8 mouse cellular contexts compared by ENCODE assay signal in genomic region chr4:143298431-143299315, GRCm38 (mm10). TPM values are rescaled to one million over a fixed set of nuclear protein-coding genes. Genes with fewer than 3 reads are reported as not detected.
DNase-seq lines count a peak whose midpoint lies in the region; ATAC-seq and TF ChIP-seq lines count a peak whose summit lies in the region.

No protein-coding gene starts in this region.

- no peak for TF ChIP-seq CTCF in lung, adult 2 months (IDR thresholded peaks at IDR 0.05; ENCODE audit: insufficient read depth, low read length)

- peak overlapping the region; percentile 35 for H3K9ac ChIP-seq in embryonic facial prominence, embryonic 15.5 days
- H3K9ac ChIP-seq in hindbrain, embryonic 14.5 days: peak overlapping the region; percentile 54

- peak overlapping the region; percentile 68 for H3K4me2 ChIP-seq in embryonic facial prominence, embryonic 15.5 days (replicated peaks)
- H3K4me2 ChIP-seq in hindbrain, embryonic 14.5 days (replicated peaks): peak overlapping the region; percentile 58

- 0 out of 2 replicates have a peak, but pooled peaks cover 2% of the 10 kb centered on the region for H3K4me1 ChIP-seq in lung, adult 2 months (ENCODE audit: control insufficient read depth, insufficient read depth, low read length)
- H3K4me1 ChIP-seq in embryonic facial prominence, embryonic 15.5 days: peaks cover 44% of the 10 kb centered on the region
- H3K4me1 ChIP-seq in hindbrain, embryonic 14.5 days (replicated peaks; ENCODE audit: control insufficient read depth, insufficient read depth, low read length): peaks cover 16% of the 10 kb centered on the region; the same call in 1 of the 2 replicates

- H3K36me3 ChIP-seq in embryonic facial prominence, embryonic 15.5 days: no peaks in the 10 kb centered on the region
- no peaks in the 10 kb centered on the region for H3K36me3 ChIP-seq in hindbrain, embryonic 14.5 days (replicated peaks; ENCODE audit: control insufficient read depth, insufficient read depth)

- no peaks in the 10 kb centered on the region for H3K27me3 ChIP-seq in embryonic facial prominence, embryonic 15.5 days
- peaks cover 11% of the 10 kb centered on the region; the same call in 1 of the 2 replicates for H3K27me3 ChIP-seq in hindbrain, embryonic 14.5 days (ENCODE audit: control insufficient read depth, insufficient read depth, low read length)

- TF ChIP-seq POLR2A in lung, adult 2 months (IDR thresholded peaks at IDR 0.05; ENCODE audit: borderline replicate concordance, extremely low read depth, low read depth, low read length): no peak

- no peak for DNase-seq in lung, adult 2 months
- no peak for DNase-seq in lung, postnatal 4 days
- no peak for DNase-seq in hindbrain, embryonic 14.5 days (ENCODE audit: low spot score)
- DNase-seq in mesoderm, embryonic 11.5 days (ENCODE audit: low read depth, low spot score): peak; percentile 57
- DNase-seq in natural killer cell, adult 2 months (ENCODE audit: low spot score in 2 of 2): no peak
- no peak for DNase-seq in T-cell, adult 2 months (ENCODE audit: low spot score)
- DNase-seq in layer of hippocampus, adult 9-11 months: no peak

- WGBS in lung, adult 2 months: 16% methylated on average over 24 of the region's 24 CpGs
- WGBS in embryonic facial prominence, embryonic 15.5 days: 7% methylated on average over 24 of the region's 24 CpGs
- WGBS in hindbrain, embryonic 14.5 days: 3% methylated on average over 24 of the region's 24 CpGs

- ATAC-seq in embryonic facial prominence, embryonic 15.5 days (ENCODE audit: insufficient number of reproducible peaks, low FRiP score, low TSS enrichment, low read depth): no peak; the same call in 1 of the 2 replicates
- ATAC-seq in hindbrain, embryonic 14.5 days (ENCODE audit: low FRiP score): peak; percentile 41; the same call in 1 of the 2 replicates

- no peaks in the 10 kb centered on the region for H3K9me3 ChIP-seq in embryonic facial prominence, embryonic 15.5 days (replicated peaks)
- H3K9me3 ChIP-seq in hindbrain, embryonic 14.5 days (ENCODE audit: control insufficient read depth, low read length): no peaks in the 10 kb centered on the region

- peak overlapping the region; percentile 71 for H3K27ac ChIP-seq in embryonic facial prominence, embryonic 15.5 days (replicated peaks)
- H3K27ac ChIP-seq in hindbrain, embryonic 14.5 days: peak overlapping the region; percentile 70

- peak overlapping the region; percentile 50 for H3K4me3 ChIP-seq in lung, adult 2 months (replicated peaks; ENCODE audit: extremely low read depth, low read depth, low read length)
- H3K4me3 ChIP-seq in embryonic facial prominence, embryonic 15.5 days (replicated peaks): peak overlapping the region; percentile 46
- peak overlapping the region; percentile 34 for H3K4me3 ChIP-seq in hindbrain, embryonic 14.5 days (replicated peaks; ENCODE audit: low read length)

RNA-seq across cellular contexts. Expression of gene Pdpn, which starts 0.7 kb away (rescaled TPM):
- polyA plus RNA-seq in lung, adult 2 months (2012; rRNA removed): 20.8 and 44.8 TPM in 2 replicates
- polyA plus RNA-seq in embryonic facial prominence, embryonic 15.5 days (2015; fragmentation: Nextera tagmentation; extraction: Ambion mirVana): 43.8 and 45.7 TPM in 2 replicates
- polyA plus RNA-seq in hindbrain, embryonic 14.5 days (2014; fragmentation: Nextera tagmentation; extraction: Ambion mirVana): 56.6 and 59.6 TPM in 2 replicates

RNA-seq across cellular contexts. Expression of gene Lrrc38, which starts 50.9 kb away (rescaled TPM):
- 0.07 and 0.25 TPM in 2 replicates for polyA plus RNA-seq in lung, adult 2 months (2012; rRNA removed)
- polyA plus RNA-seq in embryonic facial prominence, embryonic 15.5 days (2015; fragmentation: Nextera tagmentation; extraction: Ambion mirVana): 1.2 and 2.0 TPM in 2 replicates
- polyA plus RNA-seq in hindbrain, embryonic 14.5 days (2014; fragmentation: Nextera tagmentation; extraction: Ambion mirVana): 0.40 and 0.51 TPM in 2 replicates
